Mouse (Mus musculus): Measurements from ENCODE around the gene Nutf2. TPM values are rescaled to one million over a fixed set of nuclear protein-coding genes. Genes with fewer than 3 reads are reported as not detected.

Nutf2 gene
- polyA plus RNA-seq, 1 experiment from 2014 or later, result 329 TPM

DNA sequence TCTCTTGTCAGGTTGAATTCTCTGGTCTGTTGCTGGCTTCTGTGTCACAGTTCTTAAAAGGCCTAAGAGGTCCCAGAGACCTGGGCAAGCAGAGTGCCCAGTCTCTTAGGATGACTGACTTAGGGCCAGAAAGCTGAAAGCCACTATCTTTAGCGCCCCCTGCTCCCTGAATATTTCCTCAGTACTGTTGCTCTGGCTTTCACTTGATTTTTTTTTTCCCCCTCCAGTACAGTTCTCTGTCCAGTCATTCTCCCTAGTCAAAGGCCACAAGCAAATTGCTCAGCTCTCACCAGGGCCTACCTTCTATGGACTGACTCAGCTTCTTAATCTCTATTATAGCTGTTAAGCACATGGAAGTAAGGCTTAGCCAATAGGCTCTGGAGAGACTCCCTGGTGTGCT, 1.6 kb downstream of the Nutf2 start:
- 25% methylated on average over 1 of the region's 1 CpGs for WGBS
- Histone ChIP-seq H3K27me3 (ENCODE audit: control insufficient read depth, insufficient read depth, low read length) (no peaks in the 10 kb centered on the region), H3K4me1 (ENCODE audit: control insufficient read depth, insufficient read depth, low read length) (peaks cover 27% of the 10 kb centered on the region), H3K4me2 (replicated peaks; ENCODE audit: low read depth, low read length) (peak overlapping the region; percentile 94), H3K36me3 (ENCODE audit: control insufficient read depth, insufficient read depth, low read length) (peaks cover 17% of the 10 kb centered on the region), H3K4me3 (ENCODE audit: low read length) (peak overlapping the region; percentile 98), H3K9me3 (ENCODE audit: control insufficient read depth, low read length) (no peaks in the 10 kb centered on the region), H3K27ac (ENCODE audit: low read depth, low read length) (no peak overlapping the region), H3K9ac (ENCODE audit: low read depth, low read length) (peak overlapping the region; percentile 97)
- no peak for ATAC-seq (ENCODE audit: low FRiP score, low TSS enrichment)

GRCm38 (mm10) chr8:105866364-105867029, 6.1 kb downstream of the Nutf2 start:
- Histone ChIP-seq H3K36me3 (ENCODE audit: control insufficient read depth, insufficient read depth, low read length) (peaks cover 50% of the 10 kb centered on the region), H3K9ac (ENCODE audit: low read depth, low read length) (no peak overlapping the region), H3K27me3 (ENCODE audit: control insufficient read depth, insufficient read depth, low read length) (no peaks in the 10 kb centered on the region), H3K4me1 (ENCODE audit: control insufficient read depth, insufficient read depth, low read length) (peaks cover 11% of the 10 kb centered on the region), H3K4me2 (replicated peaks; ENCODE audit: low read depth, low read length) (no peak overlapping the region), H3K27ac (ENCODE audit: low read depth, low read length) (no peak overlapping the region), H3K4me3 (ENCODE audit: low read length) (no peak overlapping the region), H3K9me3 (ENCODE audit: control insufficient read depth, low read length) (no peaks in the 10 kb centered on the region)
- WGBS, result 89% methylated on average over 6 of the region's 6 CpGs
- no peak for ATAC-seq (ENCODE audit: low FRiP score, low TSS enrichment)

- ATAC-seq (ENCODE audit: low FRiP score, low TSS enrichment), result no peak
- no peaks in the 10 kb centered on the region for H3K27me3 ChIP-seq (ENCODE audit: control insufficient read depth, insufficient read depth, low read length)
- no peak overlapping the region for H3K27ac ChIP-seq (ENCODE audit: low read depth, low read length)
- no peaks in the 10 kb centered on the region for H3K9me3 ChIP-seq (ENCODE audit: control insufficient read depth, low read length)
- H3K4me3 ChIP-seq (ENCODE audit: low read length), result no peak overlapping the region
- H3K4me2 ChIP-seq (replicated peaks; ENCODE audit: low read depth, low read length), result no peak overlapping the region
- H3K4me1 ChIP-seq (ENCODE audit: control insufficient read depth, insufficient read depth, low read length), result no peaks in the 10 kb centered on the region
- H3K9ac ChIP-seq (ENCODE audit: low read depth, low read length), result no peak overlapping the region
- H3K36me3 ChIP-seq (ENCODE audit: control insufficient read depth, insufficient read depth, low read length), result peaks cover 73% of the 10 kb centered on the region
- WGBS, result 87% methylated on average over 6 of the region's 6 CpGs
Measured at GRCm38 (mm10) chr8:105874301-105874700, 13.9 kb downstream of the Nutf2 start.

GRCm38 (mm10) chr8:105880754-105881520, 20.6 kb downstream of the Nutf2 start, which contains the start of gene Edc4:
Edc4 (plus strand) TSS chr8:105880881.
- Histone ChIP-seq H3K4me1 (ENCODE audit: control insufficient read depth, insufficient read depth, low read length) (peaks cover 9% of the 10 kb centered on the region; the same call in 1 of the 2 replicates), H3K27me3 (ENCODE audit: control insufficient read depth, insufficient read depth, low read length) (no peaks in the 10 kb centered on the region), H3K27ac (ENCODE audit: low read depth, low read length) (peak within 1 kb of the TSS; percentile 47; the same call in 1 of the 2 replicates), H3K36me3 (ENCODE audit: control insufficient read depth, insufficient read depth, low read length) (peaks cover 52% of the 10 kb centered on the region), H3K4me3 (ENCODE audit: low read length) (peak within 1 kb of the TSS; percentile 75), H3K4me2 (replicated peaks; ENCODE audit: low read depth, low read length) (peak within 1 kb of the TSS; percentile 79), H3K9ac (ENCODE audit: low read depth, low read length) (peak within 1 kb of the TSS; percentile 74), H3K9me3 (ENCODE audit: control insufficient read depth, low read length) (no peaks in the 10 kb centered on the region)
- ATAC-seq (ENCODE audit: low FRiP score, low TSS enrichment), result peak; percentile 92
- under 1% methylated on average over 45 of the region's 45 CpGs for WGBS

DNA sequence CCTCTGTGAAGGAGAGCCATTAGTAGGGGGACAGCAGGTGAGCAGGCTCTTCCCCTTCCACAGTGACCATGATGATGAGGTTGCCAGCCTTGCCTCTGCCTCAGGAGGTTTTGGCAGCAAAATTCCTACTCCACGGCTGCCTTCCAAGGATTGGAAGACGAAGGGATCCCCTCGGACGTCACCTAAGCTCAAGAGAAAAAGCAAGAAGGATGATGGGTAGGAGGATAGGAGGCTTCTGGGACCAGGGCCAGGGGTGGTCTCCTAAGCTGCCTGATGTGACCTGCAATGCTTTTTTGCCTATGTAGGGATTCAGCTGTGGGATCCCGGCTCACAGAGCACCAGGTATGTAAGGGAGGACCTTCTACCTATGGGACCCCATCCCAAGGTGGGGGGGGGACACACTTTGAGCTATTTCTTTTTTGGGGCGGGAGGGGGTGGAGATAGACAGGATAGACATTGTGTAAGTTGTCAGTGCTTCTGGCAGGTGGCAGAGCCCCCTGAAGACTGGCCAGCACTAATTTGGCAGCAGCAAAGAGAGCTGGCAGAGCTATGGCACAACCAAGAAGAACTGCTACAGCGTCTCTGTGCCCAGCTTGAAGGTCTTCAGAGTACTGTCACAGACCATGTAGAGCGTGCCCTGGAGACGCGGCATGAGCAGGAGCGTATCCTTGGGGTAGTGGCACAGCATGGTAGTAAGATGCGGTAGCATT, 29.5 kb downstream of the Nutf2 start:
- Histone ChIP-seq H3K9ac (ENCODE audit: low read depth, low read length) (no peak overlapping the region), H3K4me2 (replicated peaks; ENCODE audit: low read depth, low read length) (no peak overlapping the region), H3K4me3 (ENCODE audit: low read length) (no peak overlapping the region), H3K36me3 (ENCODE audit: control insufficient read depth, insufficient read depth, low read length) (peaks cover 77% of the 10 kb centered on the region), H3K9me3 (ENCODE audit: control insufficient read depth, low read length) (no peaks in the 10 kb centered on the region), H3K27ac (ENCODE audit: low read depth, low read length) (no peak overlapping the region), H3K27me3 (ENCODE audit: control insufficient read depth, insufficient read depth, low read length) (no peaks in the 10 kb centered on the region), H3K4me1 (ENCODE audit: control insufficient read depth, insufficient read depth, low read length) (no peaks in the 10 kb centered on the region)
- ATAC-seq (ENCODE audit: low FRiP score, low TSS enrichment), result no peak
- WGBS, result 94% methylated on average over 12 of the region's 12 CpGs

DNA sequence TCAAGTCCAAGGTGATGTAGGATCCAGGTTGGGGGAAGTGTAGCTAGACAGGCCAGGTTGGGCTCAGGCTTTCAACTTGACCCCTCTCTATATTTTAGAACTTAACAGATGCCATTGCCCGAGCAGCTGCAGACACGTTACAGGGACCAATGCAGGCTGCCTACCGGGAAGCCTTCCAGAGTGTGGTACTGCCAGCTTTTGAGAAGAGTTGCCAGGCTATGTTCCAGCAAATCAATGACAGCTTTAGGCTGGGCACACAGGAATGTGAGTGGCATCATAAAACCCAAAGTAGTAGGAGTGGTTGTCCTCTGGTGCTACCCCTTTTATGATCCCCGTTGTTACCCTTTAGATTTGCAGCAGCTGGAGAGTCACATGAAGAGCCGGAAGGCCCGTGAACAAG, 30.5 kb downstream of the Nutf2 start:
- no peak overlapping the region for H3K27ac ChIP-seq (ENCODE audit: low read depth, low read length)
- H3K36me3 ChIP-seq (ENCODE audit: control insufficient read depth, insufficient read depth, low read length), result peaks cover 68% of the 10 kb centered on the region
- no peak for ATAC-seq (ENCODE audit: low FRiP score, low TSS enrichment)
- no peak overlapping the region for H3K4me3 ChIP-seq (ENCODE audit: low read length)
- H3K9ac ChIP-seq (ENCODE audit: low read depth, low read length), result no peak overlapping the region
- no peaks in the 10 kb centered on the region for H3K9me3 ChIP-seq (ENCODE audit: control insufficient read depth, low read length)
- WGBS, result 77% methylated on average over 6 of the region's 6 CpGs
- H3K4me1 ChIP-seq (ENCODE audit: control insufficient read depth, insufficient read depth, low read length), result no peaks in the 10 kb centered on the region
- no peaks in the 10 kb centered on the region for H3K27me3 ChIP-seq (ENCODE audit: control insufficient read depth, insufficient read depth, low read length)
- H3K4me2 ChIP-seq (replicated peaks; ENCODE audit: low read depth, low read length), result no peak overlapping the region

- Histone ChIP-seq H3K9ac (ENCODE audit: low read depth, low read length) (no peak overlapping the region), H3K4me2 (replicated peaks; ENCODE audit: low read depth, low read length) (no peak overlapping the region), H3K9me3 (ENCODE audit: control insufficient read depth, low read length) (no peaks in the 10 kb centered on the region), H3K4me1 (ENCODE audit: control insufficient read depth, insufficient read depth, low read length) (no peaks in the 10 kb centered on the region), H3K36me3 (ENCODE audit: control insufficient read depth, insufficient read depth, low read length) (peaks cover 52% of the 10 kb centered on the region), H3K27ac (ENCODE audit: low read depth, low read length) (no peak overlapping the region), H3K4me3 (ENCODE audit: low read length) (no peak overlapping the region), H3K27me3 (ENCODE audit: control insufficient read depth, insufficient read depth, low read length) (no peaks in the 10 kb centered on the region)
- 87% methylated on average over 6 of the region's 6 CpGs for WGBS
- ATAC-seq (ENCODE audit: low FRiP score, low TSS enrichment), result no peak
Measured at GRCm38 (mm10) chr8:105892432-105892831, 32.1 kb downstream of the Nutf2 start.

- Histone ChIP-seq H3K27me3 (ENCODE audit: control insufficient read depth, insufficient read depth, low read length) (no peaks in the 10 kb centered on the region), H3K9me3 (ENCODE audit: control insufficient read depth, low read length) (no peaks in the 10 kb centered on the region), H3K27ac (ENCODE audit: low read depth, low read length) (no peak within 1 kb of the TSS), H3K4me2 (replicated peaks; ENCODE audit: low read depth, low read length) (no peak within 1 kb of the TSS), H3K36me3 (ENCODE audit: control insufficient read depth, insufficient read depth, low read length) (peaks cover 43% of the 10 kb centered on the region), H3K4me3 (ENCODE audit: low read length) (no peak within 1 kb of the TSS), H3K9ac (ENCODE audit: low read depth, low read length) (no peak within 1 kb of the TSS), H3K4me1 (ENCODE audit: control insufficient read depth, insufficient read depth, low read length) (no peaks in the 10 kb centered on the region)
- WGBS, result 6% methylated on average over 11 of the region's 11 CpGs
- peak; percentile 90 for ATAC-seq (ENCODE audit: low FRiP score, low TSS enrichment)
Measured at GRCm38 (mm10) chr8:105893339-105893738, 33.0 kb downstream of the Nutf2 start, which contains the start of gene Nrn1l. Nrn1l (plus strand) TSS chr8:105893567.
